Mouse (Mus musculus) MEL (cell line): ENCODE results near the gene Plekha7. TPM values are rescaled to one million over a fixed set of nuclear protein-coding genes. Genes with fewer than 3 reads are reported as not detected.

Source experiments
- DNase-seq: peaks from one replicate; pipeline ENCODE4 v3.0.0; 2011; ENCODE audit warnings: low read depth, low spot score
- H3K27ac ChIP-seq: 2 replicates; pipeline ENCODE4 v1.5.1; 2012; ENCODE audit warnings: low read depth, mild to moderate bottlenecking, control low read depth, low read length, moderate library complexity; ENCODE audit not compliant: control insufficient read depth
- H3K27me3 ChIP-seq, 2 experiments: fragments of 150-350 bp in 1 of 2; sonication (generic) in 1 of 2; 2 replicates each; pipeline ENCODE4 v1.6.1; 2012; ENCODE audit warnings: low read length in 2 of 2, mild to moderate bottlenecking in 2 of 2, improper control_type of control experiment in 1 of 2, moderate library complexity in 1 of 2; ENCODE audit not compliant: insufficient read depth in 2 of 2, control insufficient read depth in 1 of 2
- H3K36me3 ChIP-seq, 2 experiments: 2 replicates each; pipeline ENCODE4 v1.6.1; 2012 to 2014; ENCODE audit warnings: low read length in 2 of 2, improper control_type of control experiment in 1 of 2, inconsistent platforms in 1 of 2, mild to moderate bottlenecking in 1 of 2; ENCODE audit not compliant: insufficient read depth in 2 of 2, control insufficient read depth in 1 of 2
- H3K4me1 ChIP-seq, 2 experiments: fragments of 150-350 bp in 1 of 2; sonication (generic) in 1 of 2; 2 replicates each; pipeline ENCODE4 v1.6.1; 2012; ENCODE audit warnings: low read length in 2 of 2, improper control_type of control experiment in 1 of 2, mild to moderate bottlenecking in 1 of 2; ENCODE audit not compliant: insufficient read depth in 2 of 2, control insufficient read depth in 1 of 2
- H3K4me3 ChIP-seq, 2 experiments: fragments of 150-350 bp in 1 of 2; sonication (generic) in 1 of 2; 2 replicates each; pipeline ENCODE4 v1.5.1; 2012; ENCODE audit warnings: low read depth in 2 of 2, low read length in 2 of 2, mild to moderate bottlenecking in 2 of 2, moderate library complexity in 2 of 2, control low read depth in 1 of 2, improper control_type of control experiment in 1 of 2; ENCODE audit not compliant: control insufficient read depth in 1 of 2, insufficient read depth in 1 of 2
- H3K79me2 ChIP-seq: 2 replicates; pipeline ENCODE4 v1.6.1; 2012; ENCODE audit warnings: mild to moderate bottlenecking, low read length, moderate library complexity; ENCODE audit not compliant: control insufficient read depth, poor library complexity, insufficient read depth
- H3K9ac ChIP-seq: 2 replicates; pipeline ENCODE4 v1.6.1; 2012; ENCODE audit warnings: low read depth, mild to moderate bottlenecking, control low read depth, low read length, moderate library complexity; ENCODE audit not compliant: control insufficient read depth, poor library complexity, severe bottlenecking
- H3K9me3 ChIP-seq: fragments of 150-350 bp; sonication (generic); replicated peaks from 2 replicates; pipeline ENCODE4 v1.6.1; 2012; ENCODE audit warnings: mild to moderate bottlenecking, low read length, improper control_type of control experiment, moderate library complexity; ENCODE audit not compliant: insufficient read depth
- CHD1 ChIP-seq: IDR thresholded peaks from 2 replicates; pipeline ENCODE4 v1.6.1; 2012; ENCODE audit warnings: low read depth, mild to moderate bottlenecking, inconsistent platforms, low read length, improper control_type of control experiment
- CTCF ChIP-seq, 3 experiments: IDR thresholded peaks in 2 of 3; conservative IDR thresholded peaks in 1 of 3; 2 replicates each; pipeline ENCODE4 v1.5.1; 2011 to 2012; ENCODE audit warnings: low read length in 3 of 3, low read depth in 2 of 3, mild to moderate bottlenecking in 2 of 3, improper control_type of control experiment in 1 of 3, inconsistent platforms in 1 of 3, mixed read lengths in 1 of 3, moderate library complexity in 1 of 3; ENCODE audit not compliant: control insufficient read depth in 1 of 3, insufficient read depth in 1 of 3, poor library complexity in 1 of 3, severe bottlenecking in 1 of 3
- E2F4 ChIP-seq: IDR thresholded peaks from 2 replicates; pipeline ENCODE4 v1.6.1; 2011; ENCODE audit warnings: low read depth, low read length, improper control_type of control experiment, borderline replicate concordance
- ELF1 ChIP-seq: IDR thresholded peaks from 2 replicates; pipeline ENCODE4 v1.6.1; 2014; ENCODE audit warnings: low read depth, mild to moderate bottlenecking, inconsistent platforms, low read length, improper control_type of control experiment, moderate library complexity
- EP300 ChIP-seq, 2 experiments: IDR thresholded peaks; 2 replicates each; pipeline ENCODE4 v1.6.1; 2011; ENCODE audit warnings: improper control_type of control experiment in 2 of 2, low read length in 2 of 2, low read depth in 1 of 2, mild to moderate bottlenecking in 1 of 2
- ETS1 ChIP-seq: IDR thresholded peaks from 2 replicates; pipeline ENCODE4 v1.6.1; 2012; ENCODE audit warnings: low read depth, mild to moderate bottlenecking, inconsistent platforms, low read length, improper control_type of control experiment, moderate library complexity
- GATA1 ChIP-seq: IDR thresholded peaks from 2 replicates; pipeline ENCODE4 v1.6.1; 2011; ENCODE audit warnings: low read depth, low read length, improper control_type of control experiment
- HCFC1 ChIP-seq: IDR thresholded peaks from 2 replicates; pipeline ENCODE4 v1.6.1; 2012; ENCODE audit warnings: low read depth, mild to moderate bottlenecking, inconsistent platforms, low read length, improper control_type of control experiment, moderate library complexity
- JUND ChIP-seq: IDR thresholded peaks from 2 replicates; pipeline ENCODE4 v1.6.1; 2011; ENCODE audit warnings: low read depth, mild to moderate bottlenecking, improper control_type of control experiment, low read length
- KAT2A ChIP-seq: conservative IDR thresholded peaks from 2 replicates; pipeline ENCODE4 v1.6.1; 2012; ENCODE audit warnings: low read depth, low read length, improper control_type of control experiment, inconsistent platforms
- MAFK ChIP-seq: IDR thresholded peaks from 2 replicates; pipeline ENCODE4 v1.6.1; 2011; ENCODE audit warnings: low read depth, mild to moderate bottlenecking, low read length, improper control_type of control experiment, borderline replicate concordance
- MAX ChIP-seq: IDR thresholded peaks from 2 replicates; pipeline ENCODE4 v1.6.1; 2011; ENCODE audit warnings: low read length, improper control_type of control experiment
- MYB ChIP-seq: IDR thresholded peaks from 2 replicates; pipeline ENCODE4 v1.6.1; 2011; ENCODE audit warnings: mild to moderate bottlenecking, low read depth, low read length, improper control_type of control experiment
- MYC ChIP-seq: IDR thresholded peaks from 2 replicates; pipeline ENCODE4 v1.6.1; 2011; ENCODE audit warnings: low read depth, mild to moderate bottlenecking, low read length, improper control_type of control experiment, moderate library complexity
- NELFE ChIP-seq: IDR thresholded peaks from 2 replicates; pipeline ENCODE4 v1.6.1; 2011; ENCODE audit warnings: low read depth, low read length, improper control_type of control experiment
- NRF1 ChIP-seq: IDR thresholded peaks from 2 replicates; pipeline ENCODE4 v1.6.1; 2014; ENCODE audit warnings: low read depth, mild to moderate bottlenecking, inconsistent platforms, low read length, improper control_type of control experiment, moderate library complexity; ENCODE audit not compliant: poor library complexity, insufficient read depth, severe bottlenecking
- POLR2AphosphoS2 ChIP-seq: IDR thresholded peaks from 2 replicates; pipeline ENCODE4 v1.6.1; 2011; ENCODE audit warnings: low read length, improper control_type of control experiment
- POLR2AphosphoS5 ChIP-seq: IDR thresholded peaks from 2 replicates; pipeline ENCODE4 v1.6.1; 2012; ENCODE audit warnings: low read depth, borderline replicate concordance, mild to moderate bottlenecking, inconsistent platforms, low read length, moderate library complexity, mixed read lengths
- RAD21 ChIP-seq: IDR thresholded peaks from 2 replicates; pipeline ENCODE4 v1.6.1; 2011; ENCODE audit warnings: mild to moderate bottlenecking, low read depth, low read length, improper control_type of control experiment
- RCOR1 ChIP-seq: IDR thresholded peaks from 2 replicates; pipeline ENCODE4 v1.6.1; 2012; ENCODE audit warnings: low read depth, mild to moderate bottlenecking, inconsistent platforms, low read length, improper control_type of control experiment
- SIN3A ChIP-seq: IDR thresholded peaks from 2 replicates; pipeline ENCODE4 v1.6.1; 2012; ENCODE audit warnings: low read length, improper control_type of control experiment, inconsistent platforms
- TAL1 ChIP-seq: IDR thresholded peaks from 2 replicates; pipeline ENCODE4 v1.6.1; 2012; ENCODE audit warnings: mild to moderate bottlenecking, inconsistent platforms, low read length, moderate library complexity, mixed read lengths
- TBP ChIP-seq: IDR thresholded peaks from 2 replicates; pipeline ENCODE4 v1.8.0; 2011; ENCODE audit warnings: low read depth, low read length, improper control_type of control experiment
- TCF12 ChIP-seq: IDR thresholded peaks from 2 replicates; pipeline ENCODE4 v1.6.1; 2014; ENCODE audit warnings: low read depth, mild to moderate bottlenecking, inconsistent platforms, low read length, improper control_type of control experiment, moderate library complexity
- USF1 ChIP-seq: IDR thresholded peaks from 2 replicates; pipeline ENCODE4 v1.6.1; 2014; ENCODE audit warnings: low read depth, mild to moderate bottlenecking, inconsistent platforms, low read length, improper control_type of control experiment, moderate library complexity
- USF2 ChIP-seq, 2 experiments: IDR thresholded peaks; 2 replicates each; pipeline ENCODE4 v1.6.1; 2011 to 2012; ENCODE audit warnings: improper control_type of control experiment in 2 of 2, low read length in 2 of 2, borderline replicate concordance in 1 of 2, inconsistent platforms in 1 of 2, low read depth in 1 of 2, mild to moderate bottlenecking in 1 of 2; ENCODE audit not compliant: insufficient read depth in 1 of 2
- ZC3H11A ChIP-seq: IDR thresholded peaks from 2 replicates; pipeline ENCODE4 v1.6.1; 2012; ENCODE audit warnings: low read depth, mild to moderate bottlenecking, inconsistent platforms, low read length, improper control_type of control experiment
- ZNF384 ChIP-seq: IDR thresholded peaks from 2 replicates; pipeline ENCODE4 v1.6.1; 2012; ENCODE audit warnings: low read depth, mild to moderate bottlenecking, inconsistent platforms, low read length, improper control_type of control experiment
- polyA plus RNA-seq, 2 experiments: library from polyadenylated mRNA; stranded (reverse) in 1 of 2; unstranded in 1 of 2; fragments of >175 nt in 1 of 2; fragments of >200 nt in 1 of 2; gene quantifications; 2 replicates each; pipeline versions ENCODE4 v1.2.1 to v1.2.4; 2012; ENCODE audit warnings: low replicate concordance in 2 of 2, low read depth in 1 of 2; ENCODE audit not compliant: insufficient read length in 2 of 2, insufficient read depth in 1 of 2, missing spikeins in 1 of 2
- total RNA-seq: library from RNA; depleted of rRNA; stranded (reverse); fragments of 300-350 nt; gene quantifications from 2 replicates; pipeline ENCODE4 v1.2.3, GENCODE M21; 2012

Plekha7 gene
- total and polyA plus RNA-seq, 3 experiments, result 4.4 to 14.5 TPM; not detected in 1

DNA sequence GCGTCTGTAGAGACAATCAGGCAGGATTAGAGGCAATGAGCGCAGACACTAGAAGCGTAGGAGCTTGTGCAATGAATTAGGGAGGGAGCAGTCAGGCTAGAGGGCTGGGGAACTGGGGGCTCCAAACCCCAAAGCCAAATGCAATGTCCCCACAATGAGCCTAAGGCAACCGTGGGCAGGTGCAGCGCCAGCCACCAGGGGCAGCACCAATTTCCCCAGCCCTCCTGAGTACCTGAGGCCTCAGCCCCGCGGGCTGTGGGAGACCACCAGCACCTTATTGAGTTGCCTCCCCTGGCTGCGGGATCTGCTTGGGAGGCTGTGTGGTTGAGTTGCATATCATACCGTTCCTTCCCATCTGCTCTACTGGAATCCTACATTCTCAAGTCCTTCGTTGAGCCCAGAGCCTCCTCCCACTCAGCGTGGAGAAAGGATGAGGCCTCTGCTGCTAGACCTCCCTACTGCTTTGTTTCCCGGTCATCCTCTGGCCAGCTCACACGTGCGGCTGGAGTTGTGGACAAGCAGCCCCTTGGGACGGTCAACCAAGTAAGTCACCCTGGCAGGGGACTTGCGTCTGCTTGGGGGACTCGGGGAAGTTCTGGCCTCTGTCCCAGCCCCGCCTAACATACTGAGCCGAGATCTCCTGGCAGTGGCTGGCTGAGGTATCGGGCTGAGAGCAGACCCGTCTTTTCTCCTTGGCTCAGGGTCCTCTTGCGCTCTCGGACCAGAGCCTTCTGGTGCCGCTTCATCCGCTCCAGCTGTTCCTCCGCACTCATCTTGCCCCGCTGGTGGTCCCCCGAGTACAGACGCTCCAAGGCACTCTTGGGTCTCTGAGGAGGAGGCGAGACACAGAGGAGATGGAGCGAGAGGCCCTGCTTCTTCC, 173.5 kb downstream of the Plekha7 start:
- H3K79me2 ChIP-seq, result no peaks in the 10 kb centered on the region
- peaks cover 4 to 6% of the 10 kb centered on the region in 2 experiments; a peak in 2 of 4 replicates for H3K4me1 ChIP-seq
- no peak overlapping the region for H3K9ac ChIP-seq
- no peak overlapping the region for H3K27ac ChIP-seq
- H3K4me3 ChIP-seq, result no peak overlapping the region
- TF ChIP-seq CTCF (IDR thresholded peaks at IDR 0.05 in 2 of 3, conservative IDR thresholded peaks at IDR 0.05 in 1 of 3; ENCODE audit: control insufficient read depth in 1 of 3, insufficient read depth in 1 of 3, low read depth in 2 of 3, low read length in 3 of 3, poor library complexity in 1 of 3, severe bottlenecking in 1 of 3), result peak in 2 of 3 experiments; percentile 22 to 41; a peak in 5 of 6 replicates
- TF ChIP-seq USF1, result no peak
- TF ChIP-seq RCOR1, result no peak
- TF ChIP-seq NRF1, result no peak
- no peak for TF ChIP-seq CHD1
- TF ChIP-seq NELFE, result no peak
- DNase-seq, result peak; percentile 13
- H3K9me3 ChIP-seq, result no peaks in the 10 kb centered on the region
- H3K36me3 ChIP-seq, result peaks cover 0 to 7% of the 10 kb centered on the region in 2 experiments; a peak in 2 of 4 replicates
- no peaks in the 10 kb centered on the region for H3K27me3 ChIP-seq

DNA sequence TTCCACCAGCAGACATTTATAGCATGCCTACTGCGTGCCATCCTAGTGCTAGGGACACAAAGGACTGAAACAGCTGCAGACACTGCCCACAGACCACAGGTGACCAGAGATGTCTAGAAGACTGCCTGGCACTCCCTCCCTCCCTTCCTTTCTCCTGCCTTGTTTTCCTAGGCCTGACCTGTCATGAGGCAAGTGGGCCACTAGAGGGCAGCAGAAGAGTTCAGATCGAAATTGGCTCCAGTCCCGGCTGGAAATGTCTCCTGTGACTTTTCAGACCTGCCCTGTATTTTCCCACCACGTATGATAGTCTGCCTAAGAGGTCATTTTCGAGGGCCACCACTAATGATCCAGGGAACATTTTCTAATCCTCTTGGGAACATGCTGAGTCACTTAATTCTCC, 176.1 kb downstream of the Plekha7 start:
- H3K4me1 ChIP-seq, result peaks cover 4 to 6% of the 10 kb centered on the region in 2 experiments; a peak in 2 of 4 replicates
- no peak for TF ChIP-seq TAL1
- TF ChIP-seq MAX, result no peak
- TF ChIP-seq E2F4, result no peak
- TF ChIP-seq POLR2AphosphoS5, result no peak
- TF ChIP-seq ZC3H11A, result peak; percentile 53; the same call in 1 of the 2 replicates
- TF ChIP-seq ETS1, result 0 out of 2 replicates have a peak, but pooled peaks have one; percentile 19
- no peak for TF ChIP-seq POLR2AphosphoS2
- TF ChIP-seq RCOR1, result no peak
- TF ChIP-seq USF2 (IDR thresholded peaks at IDR 0.05; ENCODE audit: borderline replicate concordance in 1 of 2, insufficient read depth in 1 of 2, low read depth in 1 of 2, low read length in 2 of 2), result no peak
- 0 out of 2 replicates have a peak, but pooled peaks have one; percentile 35 for TF ChIP-seq ZNF384
- peak; percentile 66 for TF ChIP-seq RAD21
- TF ChIP-seq EP300 (IDR thresholded peaks at IDR 0.05; ENCODE audit: low read depth in 1 of 2, low read length in 2 of 2), result no peak
- no peak for TF ChIP-seq ELF1
- no peak for TF ChIP-seq KAT2A
- no peak for TF ChIP-seq TCF12
- TF ChIP-seq SIN3A, result peak; percentile 43
- TF ChIP-seq HCFC1, result no peak
- TF ChIP-seq CHD1, result no peak
- no peak for TF ChIP-seq NRF1
- TF ChIP-seq CTCF (IDR thresholded peaks at IDR 0.05 in 2 of 3, conservative IDR thresholded peaks at IDR 0.05 in 1 of 3; ENCODE audit: control insufficient read depth in 1 of 3, insufficient read depth in 1 of 3, low read depth in 2 of 3, low read length in 3 of 3, poor library complexity in 1 of 3, severe bottlenecking in 1 of 3), result peak; percentile 73 to 85 (median 82)
- TF ChIP-seq JUND, result no peak
- no peak for TF ChIP-seq MYB
- TF ChIP-seq GATA1, result peak; percentile 59
- TF ChIP-seq TBP, result no peak
- TF ChIP-seq NELFE, result no peak
- TF ChIP-seq MYC, result 0 out of 2 replicates have a peak, but pooled peaks have one; percentile 25
- no peak; the same call in 1 of the 2 replicates for TF ChIP-seq MAFK

More for the DNA sequence above, 176.1 kb downstream of the Plekha7 start:
- no peaks in the 10 kb centered on the region for H3K9me3 ChIP-seq
- H3K9ac ChIP-seq, result no peak overlapping the region
- peaks cover 0 to 7% of the 10 kb centered on the region in 2 experiments; a peak in 2 of 4 replicates for H3K36me3 ChIP-seq
- H3K27me3 ChIP-seq, result no peaks in the 10 kb centered on the region
- H3K4me3 ChIP-seq, result no peak overlapping the region
- no peak overlapping the region for H3K27ac ChIP-seq
- H3K79me2 ChIP-seq, result no peaks in the 10 kb centered on the region
- DNase-seq, result peak; percentile 75
